Mouse (Mus musculus) liver, embryonic 11.5 days (tissue): ENCODE results near the gene Chrna10. TPM values are rescaled to one million over a fixed set of nuclear protein-coding genes. Genes with fewer than 3 reads are reported as not detected.
A peak's percentile ranks its signal among the peaks of the same experiment; 100 is the strongest.

Experiments
- ATAC-seq: fragments of 200-750 bp; cut with Nextera tagmentation; replicated peaks from 2 replicates; pipeline ENCODE4 v1.8.0; 2017; ENCODE audit warnings: moderate number of reproducible peaks, mild to moderate bottlenecking, moderate TSS enrichment, moderate library complexity; ENCODE audit not compliant: low FRiP score
- DNase-seq: peaks from one replicate; pipeline ENCODE4 v3.0.0-alpha.2; 2017; ENCODE audit warnings: low spot score
- H3K27ac ChIP-seq: fragments of 300-500 bp; sonication (generic); 2 replicates; pipeline ENCODE4 v1.5.1; 2014; ENCODE audit warnings: mild to moderate bottlenecking, low read depth, low read length, control low read depth
- H3K27me3 ChIP-seq: fragments of 300-500 bp; sonication (generic); replicated peaks from 2 replicates; pipeline ENCODE4 v1.6.1; 2014; ENCODE audit warnings: low read length, mixed read lengths; ENCODE audit not compliant: control insufficient read depth, insufficient read depth
- H3K36me3 ChIP-seq: fragments of 300-500 bp; sonication (generic); 2 replicates; pipeline ENCODE4 v1.6.1; 2014; ENCODE audit warnings: mild to moderate bottlenecking, low read length, moderate library complexity, mixed read lengths; ENCODE audit not compliant: control insufficient read depth, insufficient read depth
- H3K4me1 ChIP-seq: fragments of 300-500 bp; sonication (generic); replicated peaks from 2 replicates; pipeline ENCODE4 v1.6.1; 2014; ENCODE audit warnings: low read length, mixed read lengths; ENCODE audit not compliant: control insufficient read depth, insufficient read depth
- H3K4me2 ChIP-seq: fragments of 300-500 bp; sonication (generic); 2 replicates; pipeline ENCODE4 v1.6.1; 2014; ENCODE audit warnings: mild to moderate bottlenecking, control low read depth, moderate library complexity
- H3K4me3 ChIP-seq: fragments of 300-500 bp; sonication (generic); 2 replicates; pipeline ENCODE4 v1.5.1; 2014; ENCODE audit warnings: low read depth, low read length, control low read depth
- H3K9ac ChIP-seq: fragments of 300-500 bp; sonication (generic); 2 replicates; pipeline ENCODE4 v1.6.1; 2014; ENCODE audit warnings: low read depth, low read length, control low read depth
- H3K9me3 ChIP-seq: fragments of 300-500 bp; sonication (generic); 2 replicates; pipeline ENCODE4 v1.6.1; 2016; ENCODE audit warnings: low read length, inconsistent platforms, mixed read lengths; ENCODE audit not compliant: control insufficient read depth
- WGBS: fragments of 180-500 bp; shearing (Covaris S2); extraction: QIAGEN DNeasy Blood & Tissue Kit; methylation state at CpG from one replicate; pipeline ENCODE4 v1.1.7; 2014; 5-methylcytosine and 5-hydroxymethylcytosine counted together
- polyA plus RNA-seq: library from polyadenylated mRNA; unstranded; fragments of >200 nt; fragmentation: Nextera tagmentation; extraction: Ambion mirVana; gene quantifications from 2 replicates; pipeline ENCODE4 v1.2.1, GENCODE M21; 2014

Chrna10 gene
- polyA plus RNA-seq, 1 experiment from 2014 or later, result not detected

DNA sequence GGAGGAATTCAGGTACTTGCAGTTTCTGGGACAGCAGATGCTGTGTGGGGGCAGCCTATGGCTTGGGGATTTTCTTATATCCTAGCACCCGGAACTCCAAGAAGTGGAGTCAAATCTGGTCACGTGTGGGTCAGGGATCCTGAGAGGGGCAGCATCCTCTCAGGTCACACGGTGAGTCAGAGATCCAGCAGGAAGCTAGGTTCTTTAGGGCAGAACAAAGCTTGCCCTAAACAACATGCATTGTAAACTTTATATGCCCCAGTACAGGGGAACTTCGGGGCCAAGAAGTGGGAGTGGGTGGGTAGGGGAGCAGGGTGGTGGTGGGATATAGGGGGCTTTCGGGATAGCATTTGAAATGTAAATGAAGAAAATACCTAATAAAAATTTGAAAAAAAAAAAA is 15.8 kb downstream of the Chrna10 start:
- peaks cover 14% of the 10 kb centered on the region; the same call in 1 of the 2 replicates for H3K4me1 ChIP-seq

DNA sequence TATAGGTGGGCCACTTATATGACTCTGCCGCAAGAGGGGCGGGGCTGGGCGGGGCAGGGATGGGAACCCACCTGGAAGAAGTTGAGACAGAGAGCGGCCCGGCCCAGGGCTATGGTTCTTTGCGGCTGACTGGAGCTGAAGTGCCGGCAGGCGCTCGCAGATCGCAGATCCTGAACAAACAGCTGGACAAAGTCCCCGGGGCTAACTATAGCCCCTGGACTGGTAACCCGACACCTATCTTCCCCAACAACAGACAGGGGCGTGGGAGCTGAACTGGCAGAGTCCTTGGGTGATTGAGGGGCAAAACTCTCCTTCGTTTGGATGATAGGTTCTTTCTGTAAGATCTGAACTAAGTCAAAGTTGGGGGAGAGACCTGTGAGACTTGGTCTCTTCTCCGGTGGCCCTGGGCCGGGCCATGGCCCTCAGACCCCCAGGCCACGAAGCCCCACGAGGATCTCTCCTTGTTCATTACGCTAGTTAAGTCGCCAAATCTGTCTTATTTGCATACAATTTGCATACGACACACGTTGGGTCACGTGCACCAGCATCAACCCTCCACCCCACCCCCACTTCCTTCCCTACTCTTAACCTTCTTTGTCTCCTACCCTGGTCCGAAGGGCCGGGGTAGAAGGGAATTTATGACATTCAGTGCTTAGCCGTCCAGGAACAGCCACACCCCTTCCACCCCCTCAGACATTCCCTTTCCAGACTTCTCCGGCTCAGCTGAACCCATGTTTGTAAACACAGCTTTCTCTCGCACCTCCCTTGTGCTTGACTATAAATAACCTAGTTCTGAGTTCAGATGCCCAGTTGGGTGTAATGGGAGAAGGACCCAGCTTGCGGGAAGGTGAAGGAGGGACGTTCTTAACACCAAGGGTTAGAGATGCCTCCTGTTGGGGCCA is 16.6 kb downstream of the Chrna10 start:
- peaks cover 14% of the 10 kb centered on the region; the same call in 1 of the 2 replicates for H3K4me1 ChIP-seq
- peaks cover 8% of the 10 kb centered on the region for H3K27me3 ChIP-seq
- peak overlapping the region; percentile 54 for H3K4me2 ChIP-seq
- 0 out of 2 replicates have a peak overlapping the region, but pooled peaks have one; percentile 11 for H3K9ac ChIP-seq
- no peak overlapping the region for H3K27ac ChIP-seq
- ATAC-seq, result peak; percentile 46
- WGBS, result 7% methylated on average over 30 of the region's 30 CpGs
- H3K9me3 ChIP-seq, result no peaks in the 10 kb centered on the region
- no peaks in the 10 kb centered on the region for H3K36me3 ChIP-seq
- DNase-seq, result peak; percentile 54
- peak overlapping the region; percentile 27 for H3K4me3 ChIP-seq

More for the DNA sequence above, 15.8 kb downstream of the Chrna10 start:
- no peaks in the 10 kb centered on the region for H3K36me3 ChIP-seq
- H3K9ac ChIP-seq, result no peak overlapping the region
- no peak overlapping the region for H3K4me2 ChIP-seq
- DNase-seq, result no peak
- peaks cover 8% of the 10 kb centered on the region for H3K27me3 ChIP-seq
- WGBS, result 67% methylated on average over 5 of the region's 5 CpGs
- H3K27ac ChIP-seq, result no peak overlapping the region
- no peak overlapping the region for H3K4me3 ChIP-seq
- ATAC-seq, result no peak
- H3K9me3 ChIP-seq, result no peaks in the 10 kb centered on the region

- Histone ChIP-seq H3K36me3 (peaks cover 4% of the 10 kb centered on the region), H3K9ac (no peak overlapping the region), H3K27me3 (no peaks in the 10 kb centered on the region), H3K9me3 (no peaks in the 10 kb centered on the region), H3K4me3 (no peak overlapping the region), H3K27ac (no peak overlapping the region), H3K4me2 (no peak overlapping the region), H3K4me1 (no peaks in the 10 kb centered on the region)
- ATAC-seq (no peak), DNase-seq (no peak)
- WGBS, result 84% methylated on average over 4 of the region's 4 CpGs
These were observed 29.3 kb downstream of the Chrna10 start for GRCm38 (mm10) chr7:102087336-102087735.

DNA sequence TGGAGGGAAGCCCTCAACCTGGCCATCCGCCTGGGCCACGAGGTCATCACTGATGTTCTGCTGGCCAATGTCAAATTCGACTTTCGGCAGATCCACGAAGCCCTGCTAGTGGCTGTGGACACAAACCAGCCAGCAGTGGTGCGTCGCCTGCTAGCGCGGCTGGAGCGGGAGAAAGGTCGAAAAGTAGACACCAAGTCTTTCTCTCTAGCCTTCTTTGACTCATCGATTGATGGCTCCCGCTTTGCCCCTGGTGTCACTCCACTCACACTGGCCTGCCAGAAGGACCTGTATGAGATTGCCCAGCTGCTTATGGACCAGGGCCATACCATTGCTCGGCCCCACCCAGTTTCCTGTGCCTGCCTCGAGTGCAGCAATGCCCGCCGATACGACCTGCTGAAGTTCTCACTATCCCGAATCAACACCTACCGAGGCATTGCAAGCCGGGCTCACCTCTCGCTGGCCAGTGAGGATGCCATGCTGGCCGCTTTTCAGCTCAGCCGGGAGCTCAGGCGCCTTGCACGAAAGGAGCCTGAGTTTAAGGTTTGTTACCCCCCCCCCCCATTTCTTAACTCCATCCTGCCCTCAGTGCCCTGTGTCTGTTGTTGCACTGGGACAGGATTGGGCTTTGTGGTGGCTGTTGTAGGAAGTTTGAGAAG is 32.5 kb downstream of the Chrna10 start:
- no peak for DNase-seq
- no peak for ATAC-seq
- Histone ChIP-seq H3K4me1 (no peaks in the 10 kb centered on the region), H3K27me3 (no peaks in the 10 kb centered on the region), H3K9ac (no peak overlapping the region), H3K9me3 (no peaks in the 10 kb centered on the region), H3K4me2 (no peak overlapping the region), H3K27ac (no peak overlapping the region), H3K4me3 (no peak overlapping the region), H3K36me3 (peaks cover 26% of the 10 kb centered on the region)
- WGBS, result 86% methylated on average over 26 of the region's 26 CpGs

DNA sequence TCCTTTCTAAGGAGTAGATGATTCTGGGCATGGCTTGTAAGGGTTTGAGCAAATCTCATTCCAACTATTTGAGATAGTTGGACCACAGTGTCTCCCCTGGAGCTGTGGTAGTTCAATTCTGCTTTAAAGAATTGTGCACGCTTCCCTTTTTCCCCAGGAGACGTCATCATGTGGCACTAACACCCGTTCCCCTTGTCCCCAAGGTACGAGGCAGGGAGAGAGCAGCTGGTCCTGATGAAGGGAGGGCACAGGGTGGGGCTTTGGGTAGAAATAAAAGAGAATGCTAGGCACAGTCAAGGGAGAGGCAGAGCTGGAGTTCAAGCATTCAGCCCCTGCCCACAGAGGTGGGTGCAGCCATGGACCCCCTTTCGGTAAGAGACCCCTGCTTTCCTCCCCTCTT is 33.8 kb downstream of the Chrna10 start, which contains the start of gene Trpc2:
Gene Trpc2 (plus strand): TSS at position 301 of the 400 bp plus-strand sequence.
- Histone ChIP-seq H3K27me3 (no peaks in the 10 kb centered on the region), H3K4me3 (no peak within 1 kb of the TSS), H3K4me2 (no peak within 1 kb of the TSS), H3K27ac (no peak within 1 kb of the TSS), H3K36me3 (peaks cover 33% of the 10 kb centered on the region), H3K4me1 (no peaks in the 10 kb centered on the region), H3K9me3 (no peaks in the 10 kb centered on the region), H3K9ac (no peak within 1 kb of the TSS)
- no peak for DNase-seq
- no peak for ATAC-seq
- 83% methylated on average over 5 of the region's 5 CpGs for WGBS

DNA sequence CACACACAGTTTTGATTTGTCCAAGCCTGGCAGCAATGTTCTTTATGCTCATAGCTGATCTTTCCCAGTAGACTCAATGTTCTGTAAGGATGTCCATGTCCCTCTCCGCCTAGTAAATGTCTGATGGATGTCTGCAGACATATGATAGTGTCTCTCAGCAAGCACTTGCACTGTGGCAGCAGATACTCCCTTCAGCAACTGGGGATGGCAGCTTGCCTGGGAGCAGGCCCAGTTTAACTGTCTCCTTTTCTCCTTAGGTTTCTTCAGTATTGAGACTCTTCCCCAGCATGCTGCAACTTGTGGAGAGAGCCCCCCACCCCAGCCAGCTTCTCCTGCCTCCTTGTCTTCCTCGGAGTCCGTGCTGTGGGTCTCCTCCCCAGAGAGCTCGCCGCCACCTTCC is 34.8 kb downstream of the Chrna10 start:
- H3K4me2 ChIP-seq, result no peak overlapping the region
- peaks cover 37% of the 10 kb centered on the region for H3K36me3 ChIP-seq
- 92% methylated on average over 5 of the region's 5 CpGs for WGBS
- no peaks in the 10 kb centered on the region for H3K4me1 ChIP-seq
- no peak overlapping the region for H3K9ac ChIP-seq
- H3K4me3 ChIP-seq, result no peak overlapping the region
- H3K27ac ChIP-seq, result no peak overlapping the region
- H3K9me3 ChIP-seq, result no peaks in the 10 kb centered on the region
- DNase-seq (no peak), ATAC-seq (no peak)
- H3K27me3 ChIP-seq, result no peaks in the 10 kb centered on the region

DNA sequence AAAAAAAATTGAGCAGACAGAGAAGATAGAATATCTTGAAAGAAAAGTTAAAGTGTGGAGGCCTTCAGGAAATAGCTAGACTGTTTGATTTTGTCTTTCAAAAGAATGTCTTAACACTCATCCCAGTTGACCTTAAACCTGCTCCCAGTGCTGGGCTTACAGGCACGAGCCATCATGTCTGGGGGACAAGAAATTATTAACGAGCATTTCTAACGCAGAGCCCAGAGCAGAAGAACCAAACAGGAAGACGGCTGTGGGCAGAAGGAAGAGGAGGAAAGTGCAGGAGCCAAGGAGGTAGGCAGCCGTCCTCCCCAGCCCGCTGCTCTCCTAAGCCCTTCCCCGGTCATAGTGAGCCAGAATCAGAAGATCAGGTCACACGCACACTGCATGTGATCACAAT is 36.3 kb downstream of the Chrna10 start:
- no peak overlapping the region for H3K4me2 ChIP-seq
- no peaks in the 10 kb centered on the region for H3K27me3 ChIP-seq
- 92% methylated on average over 8 of the region's 8 CpGs for WGBS
- DNase-seq (no peak), ATAC-seq (no peak)
- no peaks in the 10 kb centered on the region for H3K4me1 ChIP-seq
- no peak overlapping the region for H3K9ac ChIP-seq
- peaks cover 44% of the 10 kb centered on the region for H3K36me3 ChIP-seq
- no peak overlapping the region for H3K27ac ChIP-seq
- H3K4me3 ChIP-seq, result no peak overlapping the region
- no peaks in the 10 kb centered on the region for H3K9me3 ChIP-seq

DNA sequence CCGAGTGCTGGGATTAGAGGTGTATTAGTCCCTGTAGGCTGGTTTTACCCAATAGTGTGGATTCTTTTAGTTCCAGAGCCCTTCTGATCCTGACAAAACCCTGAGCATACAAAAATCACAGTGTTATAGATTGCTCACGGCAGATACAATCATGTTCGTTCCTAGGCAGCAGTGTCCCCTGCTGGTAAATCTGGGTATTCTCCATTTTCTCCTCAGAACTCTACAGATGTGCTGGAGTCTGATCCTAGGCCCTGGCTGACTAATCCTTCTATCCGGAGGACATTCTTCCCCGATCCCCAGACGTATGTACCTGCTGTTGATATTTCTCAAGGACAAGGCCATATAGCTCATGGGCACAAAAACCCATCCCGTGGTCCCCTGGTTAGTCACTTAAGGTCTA is 38.1 kb downstream of the Chrna10 start:
- Histone ChIP-seq H3K4me3 (no peak overlapping the region), H3K4me1 (no peaks in the 10 kb centered on the region), H3K36me3 (peaks cover 43% of the 10 kb centered on the region), H3K9ac (no peak overlapping the region), H3K4me2 (no peak overlapping the region), H3K27ac (no peak overlapping the region), H3K27me3 (no peaks in the 10 kb centered on the region), H3K9me3 (no peaks in the 10 kb centered on the region)
- DNase-seq (no peak), ATAC-seq (no peak)
- WGBS, result 81% methylated on average over 7 of the region's 7 CpGs
